Mouse (Mus musculus) liver, embryonic 14 days (tissue): Measurements from ENCODE around the gene Dnm1l. TPM values are rescaled to one million over a fixed set of nuclear protein-coding genes. Genes with fewer than 3 reads are reported as not detected.

ENCODE experiments used
- polyA plus RNA-seq: library from polyadenylated mRNA; depleted of rRNA; stranded (reverse); fragments of >200 nt; gene quantifications from 2 replicates; pipeline ENCODE4 v1.2.3, GENCODE M21; 2012; rRNA removed

Dnm1l gene
- 16.3 and 18.0 TPM in 2 replicates for polyA plus RNA-seq

DNA sequence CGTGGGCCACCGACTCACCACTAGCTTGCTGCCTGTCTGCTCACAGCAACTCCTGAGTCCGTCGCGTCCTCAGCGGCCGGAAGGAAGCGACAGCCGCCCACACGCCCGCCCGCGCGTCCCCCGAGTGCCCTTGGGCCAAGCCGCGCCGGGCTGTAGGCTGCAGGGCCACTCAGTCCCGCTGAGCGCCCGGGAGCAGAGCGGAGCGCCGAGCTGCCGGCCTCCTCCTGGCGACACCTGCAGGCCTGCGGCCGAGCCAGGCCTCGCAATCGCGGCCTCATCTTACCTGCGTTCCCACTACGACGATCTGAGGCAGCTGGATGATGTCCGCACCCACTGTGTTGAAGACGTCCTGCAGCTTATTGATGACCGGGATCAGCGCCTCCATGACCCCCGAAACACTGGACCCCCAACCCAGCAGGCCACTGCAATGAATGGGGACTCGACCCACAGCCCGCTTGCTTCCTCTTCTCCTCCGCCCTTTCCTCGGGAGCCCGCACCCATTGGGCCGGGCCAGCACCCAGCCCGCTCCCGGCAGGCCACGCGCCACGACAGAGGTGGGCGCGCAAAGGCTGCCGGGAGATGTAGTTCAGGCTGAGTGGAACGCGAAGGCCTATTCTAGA lies at the start of gene Dnm1l:
TSS of gene Dnm1l (minus strand) at position 479 of the 620 bp plus-strand sequence.

DNA sequence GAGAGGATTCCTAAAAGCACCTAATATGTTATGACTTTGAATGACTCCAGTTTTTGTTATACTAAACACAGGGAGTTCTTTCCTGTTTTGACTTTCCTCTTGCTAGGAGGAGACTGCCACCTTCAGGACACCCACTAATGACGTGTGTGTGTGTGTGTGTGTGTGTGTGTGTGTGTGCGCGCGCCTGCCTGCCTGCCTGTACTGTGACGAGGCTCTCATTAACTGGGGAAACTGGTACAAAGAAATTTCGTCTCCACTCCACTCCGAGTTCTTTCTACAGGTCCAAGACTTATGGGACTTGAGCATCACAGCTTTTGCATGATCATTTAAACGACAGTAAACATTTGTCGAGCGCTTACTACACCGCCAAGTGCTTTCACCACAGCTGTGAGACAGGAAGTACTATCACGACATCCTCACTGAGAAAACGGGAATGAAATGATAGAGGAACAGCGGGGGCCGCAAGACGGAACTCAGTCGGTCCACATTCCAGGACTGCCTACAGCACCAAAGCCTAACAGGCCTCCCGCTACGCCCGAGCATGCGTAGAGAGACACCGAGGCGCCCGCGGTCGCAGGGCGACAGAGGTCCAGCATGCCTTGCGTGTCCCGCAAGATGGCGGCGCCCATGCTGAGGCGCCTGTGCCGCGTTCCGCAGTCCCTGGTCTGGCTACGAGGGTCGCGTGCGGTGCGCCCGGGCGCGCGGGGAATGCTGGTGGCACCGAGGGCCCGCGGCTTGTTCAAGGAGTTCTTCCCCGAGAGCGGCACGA lies 56.2 kb downstream of the Dnm1l start, which contains the start of gene Yars2:
TSS of gene Yars2 (plus strand) at position 597 of the 769 bp plus-strand sequence.

Other genes starting within 250 kb of the Dnm1l start
- 3.6 and 4.6 TPM in 2 replicates for gene Pkp2, start 145.6 kb downstream of the Dnm1l start, polyA plus RNA-seq
- gene Yars2, start 56.0 kb downstream of the Dnm1l start, polyA plus RNA-seq, result 19.0 and 21.5 TPM in 2 replicates
- gene Fgd4, start 241.6 kb upstream of the Dnm1l start, polyA plus RNA-seq, result 0.71 and 0.88 TPM in 2 replicates